Mouse (Mus musculus) neural tube, embryonic 11.5 days (tissue): ENCODE results near the gene Pnpla7. TPM values are rescaled to one million over a fixed set of nuclear protein-coding genes. Genes with fewer than 3 reads are reported as not detected.
A peak's percentile ranks its signal among the peaks of the same experiment; 100 is the strongest.

ENCODE experiments used
- ATAC-seq: fragments of 200-750 bp; cut with Nextera tagmentation; 2 replicates; pipeline ENCODE4 v1.8.0; 2017; ENCODE audit warnings: moderate number of reproducible peaks, mild to moderate bottlenecking, moderate TSS enrichment, moderate library complexity; ENCODE audit not compliant: insufficient read depth, low FRiP score, low TSS enrichment
- DNase-seq: peaks from one replicate; pipeline ENCODE4 v3.0.0-alpha.2; 2015; ENCODE audit warnings: low spot score
- H3K27ac ChIP-seq: fragments of 300-500 bp; sonication (generic); 2 replicates; pipeline ENCODE4 v1.5.1; 2014; ENCODE audit warnings: low read depth, mild to moderate bottlenecking, low read length
- H3K27me3 ChIP-seq: fragments of 300-500 bp; sonication (generic); 2 replicates; pipeline ENCODE4 v1.6.1; 2014; ENCODE audit warnings: mild to moderate bottlenecking, low read length, mixed read lengths; ENCODE audit not compliant: control insufficient read depth, insufficient read depth
- H3K36me3 ChIP-seq: fragments of 300-500 bp; sonication (generic); 2 replicates; pipeline ENCODE4 v1.6.1; 2014; ENCODE audit warnings: mild to moderate bottlenecking, low read length, moderate library complexity, mixed read lengths; ENCODE audit not compliant: control insufficient read depth, insufficient read depth
- H3K4me1 ChIP-seq: fragments of 300-500 bp; sonication (generic); 2 replicates; pipeline ENCODE4 v1.6.1; 2014; ENCODE audit warnings: low read length, mixed read lengths; ENCODE audit not compliant: control insufficient read depth, insufficient read depth
- H3K4me2 ChIP-seq: fragments of 300-500 bp; sonication (generic); 2 replicates; pipeline ENCODE4 v1.6.1; 2014; ENCODE audit warnings: low read depth, mild to moderate bottlenecking, moderate library complexity
- H3K4me3 ChIP-seq: fragments of 300-500 bp; sonication (generic); 2 replicates; pipeline ENCODE4 v1.5.1; 2014; ENCODE audit warnings: low read depth, low read length
- H3K9ac ChIP-seq: fragments of 300-500 bp; sonication (generic); 2 replicates; pipeline ENCODE4 v1.6.1; 2014; ENCODE audit warnings: mild to moderate bottlenecking, low read length
- H3K9me3 ChIP-seq: fragments of 300-500 bp; sonication (generic); 2 replicates; pipeline ENCODE4 v1.6.1; 2016; ENCODE audit warnings: low read length; ENCODE audit not compliant: control insufficient read depth
- WGBS: fragments of 180-500 bp; shearing (Covaris S2); extraction: QIAGEN DNeasy Blood & Tissue Kit; methylation state at CpG from one replicate; pipeline ENCODE4 v1.1.7; 2014; 5-methylcytosine and 5-hydroxymethylcytosine counted together
- microRNA-seq: library from miRNA; unstranded; fragments of <30 nt; microRNA quantifications from one replicate; pipeline ENCODE4, GENCODE M21; 2016
- polyA plus RNA-seq: library from polyadenylated mRNA; unstranded; fragments of >200 nt; fragmentation: Nextera tagmentation; extraction: Ambion mirVana; gene quantifications from 2 replicates; pipeline ENCODE4 v1.2.1, GENCODE M21; 2014

The Pnpla7 gene
- polyA plus RNA-seq, 1 experiment from 2014 or later, result 4.3 TPM

DNA sequence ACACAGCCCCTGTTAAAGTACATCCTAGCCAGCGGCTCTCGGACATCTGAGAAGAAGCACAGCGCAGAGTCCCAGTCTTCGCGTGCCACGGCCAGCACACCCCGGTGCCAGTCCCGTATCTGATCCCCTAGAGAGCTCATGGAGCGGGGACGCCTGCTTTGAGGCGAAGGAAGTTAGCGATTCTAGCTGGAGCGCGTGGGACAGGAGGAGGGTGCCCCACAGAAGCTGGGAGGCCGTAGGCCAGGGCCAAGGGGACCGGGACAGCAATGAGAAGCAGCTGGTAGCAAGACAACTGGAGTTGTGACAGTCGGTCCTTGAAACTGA is 118.9 kb downstream of the Pnpla7 start:
- ATAC-seq (no peak), DNase-seq (no peak)
- Histone ChIP-seq H3K36me3 (no peaks in the 10 kb centered on the region), H3K9ac (no peak overlapping the region), H3K4me3 (no peak overlapping the region), H3K9me3 (no peaks in the 10 kb centered on the region), H3K27ac (no peak overlapping the region), H3K27me3 (no peaks in the 10 kb centered on the region; the same call in 1 of the 2 replicates), H3K4me2 (peak overlapping the region; percentile 32), H3K4me1 (peaks cover 3% of the 10 kb centered on the region; the same call in 1 of the 2 replicates)
- 42% methylated on average over 17 of the region's 17 CpGs for WGBS

DNA sequence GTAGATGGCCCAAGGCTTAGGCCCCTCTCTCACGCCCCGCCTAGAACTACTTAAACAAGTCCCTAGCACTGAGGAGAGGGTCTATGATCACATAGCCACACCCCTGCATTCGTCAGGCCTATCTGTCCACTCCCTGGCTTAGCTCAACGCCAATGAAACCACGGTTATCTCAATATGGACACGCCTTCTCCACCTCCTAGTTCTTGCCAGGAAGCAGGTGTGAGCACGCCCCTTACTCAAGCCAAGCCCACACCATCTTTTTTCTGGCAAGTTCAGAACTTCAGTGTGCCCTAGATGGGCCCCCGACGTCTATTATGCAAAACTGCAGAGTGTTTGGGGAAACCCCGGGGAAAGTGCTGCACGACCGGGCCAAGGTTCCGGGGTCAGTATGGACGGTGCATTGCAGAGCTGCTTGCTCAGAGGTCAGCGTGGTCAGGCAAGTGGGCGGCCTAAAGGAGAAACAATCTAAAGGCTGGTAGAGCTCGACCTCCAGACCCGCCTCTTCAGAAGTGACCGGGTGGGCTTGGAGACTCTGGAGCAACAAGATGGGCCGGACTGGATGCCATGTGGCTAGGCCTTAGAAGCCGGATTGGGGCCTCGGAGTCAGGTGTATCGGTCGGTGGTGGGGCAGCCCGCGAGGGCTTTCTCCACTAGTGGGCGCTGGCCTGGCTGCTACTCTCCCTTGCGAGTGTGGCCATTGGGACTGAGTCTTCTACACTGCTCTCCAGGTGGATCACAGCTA is 119.4 kb downstream of the Pnpla7 start, which contains the start of gene Noxa1:
Gene Noxa1, minus strand, starts transcription at position 41 of the 742 bp plus-strand sequence.
- H3K4me3 ChIP-seq, result no peak within 1 kb of the TSS
- WGBS, result 43% methylated on average over 28 of the region's 28 CpGs
- ATAC-seq (0 out of 2 replicates have a peak, but pooled peaks have one; percentile 26), DNase-seq (peak; percentile 20)
- no peaks in the 10 kb centered on the region for H3K36me3 ChIP-seq
- H3K9ac ChIP-seq, result no peak within 1 kb of the TSS
- no peak within 1 kb of the TSS for H3K27ac ChIP-seq
- H3K4me1 ChIP-seq, result peaks cover 3% of the 10 kb centered on the region; the same call in 1 of the 2 replicates
- no peaks in the 10 kb centered on the region; the same call in 1 of the 2 replicates for H3K27me3 ChIP-seq
- peak within 1 kb of the TSS; percentile 32 for H3K4me2 ChIP-seq
- no peaks in the 10 kb centered on the region for H3K9me3 ChIP-seq

DNA sequence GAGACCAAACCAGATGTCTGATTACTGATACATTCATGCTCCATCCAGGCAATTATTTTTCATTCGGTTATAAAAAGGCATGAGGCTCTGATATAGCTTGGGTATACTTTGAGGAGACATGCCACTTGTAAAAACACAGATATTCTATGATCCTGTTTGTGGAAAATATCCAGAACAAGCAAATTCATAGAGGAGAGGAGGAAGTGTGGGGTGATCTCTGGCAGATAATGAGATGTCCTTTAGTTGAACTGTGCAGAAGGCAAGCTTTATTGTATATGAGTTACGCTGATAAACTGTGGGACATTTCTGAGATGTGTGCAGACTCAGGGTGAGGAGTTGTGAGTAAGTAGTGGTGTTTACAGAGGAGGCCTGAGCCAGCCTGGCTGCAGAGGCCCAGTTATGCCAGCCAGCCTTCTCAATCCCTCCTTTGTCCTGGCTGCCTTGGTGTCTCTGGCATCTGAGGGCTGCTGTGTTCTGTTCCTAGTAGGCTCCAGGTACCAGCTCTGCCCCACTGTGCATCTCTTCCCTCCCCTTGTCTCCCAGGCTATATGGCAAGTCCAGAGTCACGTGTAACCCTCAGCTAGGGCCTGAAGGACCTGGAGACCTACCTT is 122.3 kb downstream of the Pnpla7 start:
- Histone ChIP-seq H3K27me3 (no peaks in the 10 kb centered on the region; the same call in 1 of the 2 replicates), H3K4me2 (no peak overlapping the region), H3K4me3 (no peak overlapping the region), H3K9ac (no peak overlapping the region; the same call in 1 of the 2 replicates), H3K4me1 (peaks cover 3% of the 10 kb centered on the region; the same call in 1 of the 2 replicates), H3K36me3 (no peaks in the 10 kb centered on the region), H3K27ac (no peak overlapping the region), H3K9me3 (no peaks in the 10 kb centered on the region)
- ATAC-seq, result no peak
- 83% methylated on average over 3 of the region's 3 CpGs for WGBS
- no peak for DNase-seq

DNA sequence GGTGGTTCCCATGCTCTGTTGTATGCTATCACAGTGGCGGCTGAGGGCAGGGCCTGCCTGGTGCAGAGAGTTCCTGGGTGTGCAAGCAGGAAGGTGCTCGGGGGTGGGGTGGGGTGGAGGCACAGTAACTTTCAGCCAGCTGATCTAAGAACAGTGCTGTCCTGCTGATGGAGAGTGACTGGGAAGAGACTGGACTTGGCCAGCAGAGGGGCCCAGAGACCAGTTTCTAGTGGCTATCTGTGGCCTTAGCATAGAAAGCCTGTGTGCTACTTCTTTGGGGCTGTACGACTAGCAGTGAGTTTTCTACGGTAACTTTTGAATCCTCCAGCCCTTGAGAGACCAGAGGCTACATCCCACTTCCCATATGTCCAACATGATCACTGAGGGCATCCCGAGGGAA is 123.1 kb downstream of the Pnpla7 start:
- H3K27me3 ChIP-seq, result no peaks in the 10 kb centered on the region; the same call in 1 of the 2 replicates
- no peak overlapping the region for H3K4me3 ChIP-seq
- H3K9me3 ChIP-seq, result no peaks in the 10 kb centered on the region
- H3K27ac ChIP-seq, result no peak overlapping the region
- 52% methylated on average over 5 of the region's 5 CpGs for WGBS
- H3K4me2 ChIP-seq, result no peak overlapping the region
- ATAC-seq (peak; percentile 72; the same call in 1 of the 2 replicates), DNase-seq (peak; percentile 66)
- no peaks in the 10 kb centered on the region for H3K36me3 ChIP-seq
- H3K4me1 ChIP-seq, result peaks cover 3% of the 10 kb centered on the region; the same call in 1 of the 2 replicates
- H3K9ac ChIP-seq, result no peak overlapping the region

DNA sequence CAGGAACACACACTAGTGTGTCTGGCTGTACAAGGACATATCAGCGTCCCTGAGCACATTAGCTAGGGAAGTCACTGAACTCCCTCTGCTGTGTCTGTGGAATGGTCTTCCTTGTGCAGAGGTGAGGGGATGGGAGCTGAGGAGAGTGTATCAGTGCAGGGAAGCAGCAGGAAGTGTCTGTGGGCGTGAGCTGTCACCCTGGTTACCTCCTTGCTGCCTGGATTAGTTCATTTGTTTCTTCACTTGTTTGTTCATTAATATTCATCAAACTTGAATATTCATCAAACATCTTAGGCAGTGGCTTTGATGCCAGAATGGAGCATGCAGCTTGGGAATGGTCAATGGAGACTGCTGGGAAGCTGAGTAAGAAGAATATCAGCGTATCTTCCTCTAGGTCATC is 123.9 kb downstream of the Pnpla7 start:
- DNase-seq (no peak), ATAC-seq (0 out of 2 replicates have a peak, but pooled peaks have one; percentile 45)
- WGBS, result 65% methylated on average over 3 of the region's 3 CpGs
- Histone ChIP-seq H3K36me3 (no peaks in the 10 kb centered on the region), H3K4me1 (peaks cover 3% of the 10 kb centered on the region; the same call in 1 of the 2 replicates), H3K9me3 (no peaks in the 10 kb centered on the region), H3K4me3 (no peak overlapping the region), H3K4me2 (no peak overlapping the region), H3K27me3 (no peaks in the 10 kb centered on the region), H3K27ac (no peak overlapping the region), H3K9ac (no peak overlapping the region)

Small RNA genes within 50 kb of the gene (microRNA-seq; reads per million reads assigned to microRNA genes)
- gene Gm22875 (not detected), gene Gm24328 (not detected), gene Mir7664 (not detected)

Other genes with a start within 250 kb of the Pnpla7 start
- 2.7 and 2.9 TPM in 2 replicates for gene Cacna1b, start 212.9 kb upstream of the Pnpla7 start, polyA plus RNA-seq
- 110 and 113 TPM in 2 replicates for gene Ehmt1, start 56.4 kb upstream of the Pnpla7 start, polyA plus RNA-seq
- 9.5 and 15.6 TPM in 2 replicates for gene Arrdc1, start 40.8 kb upstream of the Pnpla7 start, polyA plus RNA-seq
- 31.9 and 34.3 TPM in 2 replicates for gene Zmynd19, start 26.2 kb upstream of the Pnpla7 start, polyA plus RNA-seq
- 30.5 and 32.7 TPM in 2 replicates for gene Dph7, start 13.6 kb upstream of the Pnpla7 start, polyA plus RNA-seq
- 144 and 147 TPM in 2 replicates for gene Mrpl41, start 935 bp upstream of the Pnpla7 start, polyA plus RNA-seq
- 52.6 and 56.1 TPM in 2 replicates for gene Nsmf, start 78.3 kb downstream of the Pnpla7 start, polyA plus RNA-seq
- not detected in 2 replicates for gene Entpd8, start 104.3 kb downstream of the Pnpla7 start, polyA plus RNA-seq
- gene Noxa1, start 119.1 kb downstream of the Pnpla7 start, polyA plus RNA-seq, result 0.29 TPM in 1 of 2 replicates, not detected in the other
- gene Nrarp, start 204.7 kb downstream of the Pnpla7 start, polyA plus RNA-seq, result 53.7 and 57.8 TPM in 2 replicates
- gene Tor4a, start 220.9 kb downstream of the Pnpla7 start, polyA plus RNA-seq, result 1.6 and 1.9 TPM in 2 replicates
- gene Nelfb, start 235.5 kb downstream of the Pnpla7 start, polyA plus RNA-seq, result 94.8 and 99.8 TPM in 2 replicates
- gene Stpg3, start 238.6 kb downstream of the Pnpla7 start, polyA plus RNA-seq, result not detected in 2 replicates
- gene Fam166a, start 242.7 kb downstream of the Pnpla7 start, polyA plus RNA-seq, result not detected in 2 replicates
- 515 and 528 TPM in 2 replicates for gene Tubb4b, start 248.7 kb downstream of the Pnpla7 start, polyA plus RNA-seq